Comparison of ENCODE assay signal across 25 mouse cellular contexts in genomic region chr19:35870720-35871119, GRCm38 (mm10).
A peak's percentile ranks its signal among the peaks of the same experiment; 100 is the strongest.
DNase-seq lines count a peak whose midpoint lies in the region; ATAC-seq and TF ChIP-seq lines count a peak whose summit lies in the region.
"Had no signal": no experiment of that assay in that cellular context is flagged by ENCODE, and none has a peak within 500 bp of the region (broad histone marks: within the 10 kb centered on the region; RNA-seq: fewer than 3 reads in every experiment).

No protein-coding gene starts in this region.

- H3K79me2 ChIP-seq in C2C12 (ENCODE audit: control insufficient read depth, insufficient read depth), result no peaks in the 10 kb centered on the region
- H3K79me2 ChIP-seq in myocyte (ENCODE audit: control insufficient read depth, insufficient read depth), result no peaks in the 10 kb centered on the region

- H3K27me3 ChIP-seq in C2C12 (ENCODE audit: control insufficient read depth, insufficient read depth, insufficient read length), result no peaks in the 10 kb centered on the region
- H3K27me3 ChIP-seq in myocyte (ENCODE audit: control insufficient read depth, insufficient read depth, insufficient read length), result no peaks in the 10 kb centered on the region
- no peaks in the 10 kb centered on the region for H3K27me3 ChIP-seq in forebrain, embryonic 14.5 days (replicated peaks; ENCODE audit: control insufficient read depth, insufficient read depth, low read length)
- H3K27me3 ChIP-seq: CH12.LX had no signal

- H3ac ChIP-seq in C2C12 (ENCODE audit: control insufficient read depth, insufficient read length, low read depth), result no peak overlapping the region
- H3ac ChIP-seq in myocyte (ENCODE audit: control insufficient read depth, insufficient read length), result no peak overlapping the region

- WGBS in forebrain, embryonic 14.5 days, result 84% methylated on average over 4 of the region's 4 CpGs

- H3K4me3 ChIP-seq in C2C12 (ENCODE audit: insufficient read depth, poor library complexity, severe bottlenecking) (no peak overlapping the region), myocyte (no peak overlapping the region)
- H3K4me3 ChIP-seq in forebrain, embryonic 14.5 days (ENCODE audit: low read depth, low read length), result no peak overlapping the region

- no peak overlapping the region for H3K4me2 ChIP-seq in myocyte (ENCODE audit: low read depth)
- H3K4me2 ChIP-seq in forebrain, embryonic 14.5 days (ENCODE audit: low read length), result no peak overlapping the region

- H3K27ac ChIP-seq in forebrain, embryonic 14.5 days (ENCODE audit: low read depth, low read length), result no peak overlapping the region

- no peak for ATAC-seq in forebrain, embryonic 14.5 days
- ATAC-seq: activated CD4-positive, CD25-positive, alpha-beta regulatory T cell, adult 4 months; CD4-positive, CD25-positive, alpha-beta regulatory T cell, adult 4 months; Patski had no signal

- intact Hi-C loops in heart, postnatal 36 days (cut with DNase I), result no loop called here
- intact Hi-C loops in left cerebral cortex, postnatal 36 days (cut with DNase I), result no loop called here

- TF ChIP-seq POLR2A in myocyte (IDR thresholded peaks at IDR 0.05; ENCODE audit: insufficient read length, low read depth), result no peak

- H3K36me3 ChIP-seq in C2C12 (ENCODE audit: control insufficient read depth, insufficient read depth) (no peaks in the 10 kb centered on the region), myocyte (ENCODE audit: control insufficient read depth, insufficient read depth) (no peaks in the 10 kb centered on the region)
- no peaks in the 10 kb centered on the region for H3K36me3 ChIP-seq in forebrain, embryonic 14.5 days (ENCODE audit: control insufficient read depth, insufficient read depth, low read length)
- H3K36me3 ChIP-seq: G1E had no signal

- H3K79me3 ChIP-seq in C2C12 (ENCODE audit: low read depth), result no peaks in the 10 kb centered on the region

- no peaks in the 10 kb centered on the region for H3K9me3 ChIP-seq in forebrain, embryonic 14.5 days (replicated peaks; ENCODE audit: control insufficient read depth, low read length)
- H3K9me3 ChIP-seq: G1E had no signal

- no peak overlapping the region for H3K9ac ChIP-seq in forebrain, embryonic 14.5 days (ENCODE audit: low read length)

- no peak for TF ChIP-seq CTCF in C2C12 (IDR thresholded peaks at IDR 0.05; ENCODE audit: control insufficient read depth, insufficient read depth, insufficient read length)

- H3K4me1 ChIP-seq in forebrain, embryonic 14.5 days (ENCODE audit: control insufficient read depth, insufficient read depth, low read length), result no peaks in the 10 kb centered on the region

- peak; percentile 48 for DNase-seq in 3T3-L1 (ENCODE audit: low read depth, low spot score)
- DNase-seq in brain, adult 2 months (ENCODE audit: low read depth, low spot score), result peak; percentile 5
- no peak for DNase-seq in heart, postnatal 36 days
- no peak for DNase-seq in forebrain, embryonic 14.5 days (ENCODE audit: low spot score)
- DNase-seq in left cerebral cortex, postnatal 36 days (ENCODE audit: low spot score in 2 of 2), result no peak
- DNase-seq in right cerebral cortex, postnatal 14 days, result no peak
- DNase-seq: adrenal gland, adult 2 months; adrenal gland, adult 8-10 months; adrenal gland, postnatal 10 days; adrenal gland, postnatal 14 days; adrenal gland, postnatal 25 days; adrenal gland, postnatal 36 days; B cell, adult 2 months; cerebellum, adult 11 months; cerebellum, adult 11-12 months; cerebellum, adult 18-20 months; cerebellum, adult 2 months; cerebellum, adult 8-10 months had no signal

TF ChIP-seq in C2C12, 6 proteins besides CTCF, POLR2A, EP300 and RAD21:
- TF ChIP-seq USF1 (IDR thresholded peaks at IDR 0.05; ENCODE audit: low read depth) (peak; percentile 85), CEBPB (IDR thresholded peaks at IDR 0.05; ENCODE audit: low read depth) (peak; percentile 63), MAX (IDR thresholded peaks at IDR 0.05) (no peak), FOSL1 (IDR thresholded peaks at IDR 0.05; ENCODE audit: insufficient read depth, low read length, poor library complexity, severe bottlenecking) (no peak), MYOD1 (IDR thresholded peaks at IDR 0.05; ENCODE audit: control insufficient read depth, insufficient read length, low read depth) (no peak), MYOG (IDR thresholded peaks at IDR 0.05; ENCODE audit: control insufficient read depth, extremely low read depth, insufficient read length) (no peak)

TF ChIP-seq in myocyte, 11 proteins besides CTCF, POLR2A, EP300 and RAD21:
- TF ChIP-seq SRF (IDR thresholded peaks at IDR 0.05; ENCODE audit: control insufficient read depth, insufficient read length, low read depth) (no peak), USF1 (IDR thresholded peaks at IDR 0.05; ENCODE audit: low read depth) (peak; percentile 59)

Comparison
In these comparisons a context has a peak if more than half of its experiments do, and no peak if none do; other contexts are left out.
1. DNase-seq: peak in 3T3-L1 (single experiment) and brain, adult 2 months (single experiment); none in heart, postnatal 36 days (0 of 2), forebrain, embryonic 14.5 days (single experiment), left cerebral cortex, postnatal 36 days (0 of 2) and right cerebral cortex, postnatal 14 days (single experiment).